Mouse (Mus musculus) adrenal gland, postnatal 0 days (tissue): ENCODE measurements around the gene Capn9. TPM values are rescaled to one million over a fixed set of nuclear protein-coding genes. Genes with fewer than 3 reads are reported as not detected.

Experiments
- polyA plus RNA-seq: library from polyadenylated mRNA; unstranded; fragments of >200 nt; fragmentation: Nextera tagmentation; extraction: Ambion mirVana; gene quantifications from 2 replicates; pipeline ENCODE4 v1.2.1, GENCODE M21; 2015

The Capn9 gene
- polyA plus RNA-seq, result 0.36 and 0.41 TPM in 2 replicates

GRCm38 (mm10) chr8:124575811-124576210, at the start of gene Capn9:
Gene Capn9, plus strand, starts transcription at chr8:124576111.

DNA sequence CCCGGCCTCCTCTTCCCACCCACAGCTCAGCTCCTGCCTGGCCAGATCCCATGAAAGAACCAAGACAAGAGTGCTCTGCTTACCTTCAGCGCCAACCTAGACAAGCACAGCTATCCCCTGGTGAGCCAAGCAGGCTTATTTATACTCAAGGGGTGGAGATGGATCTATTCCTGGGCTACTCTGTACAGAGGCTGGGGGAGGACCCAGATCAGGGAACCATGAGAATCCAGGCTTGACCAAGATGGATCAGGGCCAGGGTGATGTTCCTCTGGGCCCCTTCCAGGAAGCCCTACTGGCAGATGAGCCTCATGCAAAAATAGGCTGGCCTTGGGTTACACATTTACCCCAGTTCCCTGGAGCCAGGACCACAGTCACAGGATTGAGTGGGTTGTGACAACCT, 6.3 kb upstream of the Capn9 start, which contains the start of gene Agt:
Gene Agt, minus strand, starts transcription at position 114 of the 400 bp plus-strand sequence.

GRCm38 (mm10) chr8:124663112-124663873, 87.4 kb downstream of the Capn9 start, which contains the start of gene 2310022B05Rik:
Gene 2310022B05Rik, minus strand, starts transcription at chr8:124663369.

Other genes starting within 250 kb of the Capn9 start
- 4.2 and 4.9 TPM in 2 replicates for gene Pgbd5, start 136.5 kb upstream of the Capn9 start, polyA plus RNA-seq
- 20.0 and 32.5 TPM in 2 replicates for gene Cog2, start 55.3 kb upstream of the Capn9 start, polyA plus RNA-seq
- 27.3 and 28.9 TPM in 2 replicates for gene Agt, start 6.4 kb upstream of the Capn9 start, polyA plus RNA-seq
- gene 2310022B05Rik, start 87.3 kb downstream of the Capn9 start, polyA plus RNA-seq, result 28.5 and 33.2 TPM in 2 replicates
- 23.0 and 32.6 TPM in 2 replicates for gene Ttc13, start 145.9 kb downstream of the Capn9 start, polyA plus RNA-seq
- gene Arv1, start 146.0 kb downstream of the Capn9 start, polyA plus RNA-seq, result 13.8 and 17.3 TPM in 2 replicates
- 2.3 and 10.9 TPM in 2 replicates for gene Fam89a, start 175.7 kb downstream of the Capn9 start, polyA plus RNA-seq
- gene Trim67, start 217.0 kb downstream of the Capn9 start, polyA plus RNA-seq, result 0.79 and 3.3 TPM in 2 replicates